Mouse (Mus musculus) forebrain, embryonic 13.5 days (tissue): ENCODE data around the gene Eif4h. TPM values are rescaled to one million over a fixed set of nuclear protein-coding genes. Genes with fewer than 3 reads are reported as not detected.
A peak's percentile ranks its signal among the peaks of the same experiment; 100 is the strongest.

ENCODE experiments used
- ATAC-seq: fragments of 200-750 bp; cut with Nextera tagmentation; 2 replicates; pipeline ENCODE4 v1.8.0; 2017
- H3K27ac ChIP-seq: fragments of 300-500 bp; sonication (generic); 2 replicates; pipeline ENCODE4 v1.5.1; 2015; ENCODE audit warnings: inconsistent platforms, mild to moderate bottlenecking, moderate library complexity
- H3K27me3 ChIP-seq: fragments of 300-500 bp; sonication (generic); 2 replicates; pipeline ENCODE4 v1.6.1; 2015; ENCODE audit warnings: mild to moderate bottlenecking, inconsistent platforms
- H3K36me3 ChIP-seq: fragments of 300-500 bp; sonication (generic); 2 replicates; pipeline ENCODE4 v1.6.1; 2015; ENCODE audit warnings: mild to moderate bottlenecking, inconsistent platforms; ENCODE audit not compliant: poor library complexity, severe bottlenecking
- H3K4me1 ChIP-seq: fragments of 300-500 bp; sonication (generic); 2 replicates; pipeline ENCODE4 v1.6.1; 2015; ENCODE audit warnings: inconsistent platforms
- H3K4me2 ChIP-seq: fragments of 300-500 bp; sonication (generic); 2 replicates; pipeline ENCODE4 v1.6.1; 2015; ENCODE audit warnings: inconsistent platforms, mild to moderate bottlenecking, moderate library complexity
- H3K4me3 ChIP-seq: fragments of 300-500 bp; sonication (generic); 2 replicates; pipeline ENCODE4 v1.5.1; 2015; ENCODE audit warnings: mild to moderate bottlenecking, inconsistent platforms
- H3K9ac ChIP-seq: fragments of 300-500 bp; sonication (generic); 2 replicates; pipeline ENCODE4 v1.6.1; 2015; ENCODE audit warnings: mild to moderate bottlenecking, inconsistent platforms
- H3K9me3 ChIP-seq: fragments of 300-500 bp; sonication (generic); replicated peaks from 2 replicates; pipeline ENCODE4 v1.6.1; 2016; ENCODE audit warnings: inconsistent platforms
- WGBS: fragments of 180-500 bp; shearing (Covaris S2); methylation state at CpG from one replicate; pipeline ENCODE4 v1.1.7; 2015; 5-methylcytosine and 5-hydroxymethylcytosine counted together
- polyA plus RNA-seq: library from polyadenylated mRNA; unstranded; fragments of >200 nt; fragmentation: Nextera tagmentation; extraction: Ambion mirVana; gene quantifications from 2 replicates; pipeline ENCODE4 v1.2.1, GENCODE M21; 2015

Gene Eif4h
- polyA plus RNA-seq, 1 experiment from 2014 or later: 402 TPM

GRCm38 (mm10) chr5:134593093-134593492 is 46.2 kb downstream of the Eif4h start:
- no peak overlapping the region for H3K4me2 ChIP-seq
- WGBS: 88% methylated on average over 9 of the region's 9 CpGs
- no peaks in the 10 kb centered on the region for H3K4me1 ChIP-seq
- no peaks in the 10 kb centered on the region for H3K9me3 ChIP-seq
- no peak overlapping the region for H3K27ac ChIP-seq
- no peak for ATAC-seq
- H3K27me3 ChIP-seq: no peaks in the 10 kb centered on the region
- H3K36me3 ChIP-seq: peaks cover 90% of the 10 kb centered on the region
- H3K9ac ChIP-seq: no peak overlapping the region
- no peak overlapping the region for H3K4me3 ChIP-seq

- Histone ChIP-seq H3K27ac (no peak overlapping the region), H3K4me1 (no peaks in the 10 kb centered on the region), H3K4me2 (no peak overlapping the region), H3K36me3 (peaks cover 88% of the 10 kb centered on the region), H3K4me3 (no peak overlapping the region), H3K27me3 (no peaks in the 10 kb centered on the region), H3K9ac (no peak overlapping the region), H3K9me3 (no peaks in the 10 kb centered on the region)
- ATAC-seq: no peak
- 92% methylated on average over 11 of the region's 11 CpGs for WGBS
These were observed 47.2 kb downstream of the Eif4h start for GRCm38 (mm10) chr5:134592026-134592581.

- H3K4me2 ChIP-seq: no peak overlapping the region
- H3K9me3 ChIP-seq: no peaks in the 10 kb centered on the region
- no peak overlapping the region for H3K9ac ChIP-seq
- peaks cover 72% of the 10 kb centered on the region for H3K36me3 ChIP-seq
- no peak for ATAC-seq
- H3K4me3 ChIP-seq: no peak overlapping the region
- H3K27me3 ChIP-seq: no peaks in the 10 kb centered on the region
- H3K27ac ChIP-seq: no peak overlapping the region
- 95% methylated on average over 3 of the region's 3 CpGs for WGBS
- no peaks in the 10 kb centered on the region for H3K4me1 ChIP-seq
These were observed 49.4 kb downstream of the Eif4h start for GRCm38 (mm10) chr5:134589900-134590299.

GRCm38 (mm10) chr5:134584798-134585197 is 54.5 kb downstream of the Eif4h start:
- H3K9ac ChIP-seq: no peak overlapping the region
- peaks cover 15% of the 10 kb centered on the region for H3K4me1 ChIP-seq
- no peaks in the 10 kb centered on the region for H3K9me3 ChIP-seq
- H3K27ac ChIP-seq: no peak overlapping the region
- peaks cover 23% of the 10 kb centered on the region for H3K36me3 ChIP-seq
- no peak overlapping the region for H3K4me2 ChIP-seq
- H3K27me3 ChIP-seq: no peaks in the 10 kb centered on the region
- 92% methylated on average over 5 of the region's 5 CpGs for WGBS
- no peak overlapping the region for H3K4me3 ChIP-seq
- no peak for ATAC-seq

GRCm38 (mm10) chr5:134583884-134584213 is 55.4 kb downstream of the Eif4h start:
- 79% methylated on average over 3 of the region's 3 CpGs for WGBS
- Histone ChIP-seq H3K4me2 (peak overlapping the region; percentile 78), H3K4me3 (peak overlapping the region; percentile 97), H3K9me3 (no peaks in the 10 kb centered on the region), H3K27ac (no peak overlapping the region), H3K36me3 (peaks cover 17% of the 10 kb centered on the region), H3K4me1 (peaks cover 15% of the 10 kb centered on the region), H3K27me3 (no peaks in the 10 kb centered on the region), H3K9ac (peak overlapping the region; percentile 87; the same call in 1 of the 2 replicates)
- ATAC-seq: no peak

GRCm38 (mm10) chr5:134583006-134583883 is 56.0 kb downstream of the Eif4h start:
- Histone ChIP-seq H3K4me2 (peak overlapping the region; percentile 78), H3K9ac (peak overlapping the region; percentile 87), H3K27me3 (no peaks in the 10 kb centered on the region), H3K4me1 (peaks cover 15% of the 10 kb centered on the region), H3K36me3 (peaks cover 14% of the 10 kb centered on the region), H3K9me3 (no peaks in the 10 kb centered on the region), H3K4me3 (peak overlapping the region; percentile 97), H3K27ac (no peak overlapping the region)
- WGBS: 31% methylated on average over 15 of the region's 15 CpGs
- ATAC-seq: no peak; the same call in 1 of the 2 replicates

GRCm38 (mm10) chr5:134582221-134582907 is 56.9 kb downstream of the Eif4h start:
- Histone ChIP-seq H3K9ac (peak overlapping the region; percentile 87), H3K4me2 (peak overlapping the region; percentile 78), H3K27me3 (no peaks in the 10 kb centered on the region), H3K4me1 (peaks cover 15% of the 10 kb centered on the region), H3K4me3 (peak overlapping the region; percentile 97), H3K27ac (no peak overlapping the region), H3K9me3 (no peaks in the 10 kb centered on the region), H3K36me3 (peaks cover 8% of the 10 kb centered on the region)
- peak; percentile 98 for ATAC-seq
- 11% methylated on average over 19 of the region's 30 CpGs for WGBS

GRCm38 (mm10) chr5:134581146-134581545 is 58.1 kb downstream of the Eif4h start, which contains the start of gene Rfc2:
TSS of gene Rfc2 (plus strand) at chr5:134581366.
- H3K36me3 ChIP-seq: no peaks in the 10 kb centered on the region
- H3K4me3 ChIP-seq: no peak within 1 kb of the TSS
- peaks cover 15% of the 10 kb centered on the region for H3K4me1 ChIP-seq
- H3K4me2 ChIP-seq: no peak within 1 kb of the TSS
- H3K9ac ChIP-seq: no peak within 1 kb of the TSS
- 90% methylated on average over 5 of the region's 5 CpGs for WGBS
- no peak within 1 kb of the TSS for H3K27ac ChIP-seq
- H3K9me3 ChIP-seq: no peaks in the 10 kb centered on the region
- no peaks in the 10 kb centered on the region for H3K27me3 ChIP-seq
- ATAC-seq: no peak

GRCm38 (mm10) chr5:134579135-134579534 is 60.2 kb downstream of the Eif4h start:
- H3K9ac ChIP-seq: no peak overlapping the region
- no peak overlapping the region for H3K4me2 ChIP-seq
- H3K36me3 ChIP-seq: no peaks in the 10 kb centered on the region
- H3K9me3 ChIP-seq: no peaks in the 10 kb centered on the region
- ATAC-seq: no peak
- 66% methylated on average over 3 of the region's 3 CpGs for WGBS
- no peak overlapping the region for H3K27ac ChIP-seq
- no peaks in the 10 kb centered on the region for H3K27me3 ChIP-seq
- H3K4me3 ChIP-seq: no peak overlapping the region
- H3K4me1 ChIP-seq: peaks cover 12% of the 10 kb centered on the region

GRCm38 (mm10) chr5:134577534-134577933 is 61.8 kb downstream of the Eif4h start:
- H3K4me3 ChIP-seq: no peak overlapping the region
- no peak for ATAC-seq
- 91% methylated on average over 7 of the region's 7 CpGs for WGBS
- H3K27ac ChIP-seq: no peak overlapping the region
- H3K9me3 ChIP-seq: no peaks in the 10 kb centered on the region
- H3K9ac ChIP-seq: no peak overlapping the region
- H3K4me1 ChIP-seq: peaks cover 4% of the 10 kb centered on the region
- no peak overlapping the region for H3K4me2 ChIP-seq
- no peaks in the 10 kb centered on the region for H3K27me3 ChIP-seq
- H3K36me3 ChIP-seq: no peaks in the 10 kb centered on the region

GRCm38 (mm10) chr5:134576517-134577220 is 62.6 kb downstream of the Eif4h start:
- no peak overlapping the region for H3K27ac ChIP-seq
- H3K9me3 ChIP-seq: no peaks in the 10 kb centered on the region
- H3K36me3 ChIP-seq: no peaks in the 10 kb centered on the region
- H3K4me1 ChIP-seq: peaks cover 11% of the 10 kb centered on the region
- ATAC-seq: no peak
- H3K9ac ChIP-seq: no peak overlapping the region
- no peak overlapping the region for H3K4me3 ChIP-seq
- H3K27me3 ChIP-seq: no peaks in the 10 kb centered on the region
- H3K4me2 ChIP-seq: no peak overlapping the region
- 81% methylated on average over 14 of the region's 14 CpGs for WGBS

GRCm38 (mm10) chr5:134575833-134576232 is 63.5 kb downstream of the Eif4h start:
- Histone ChIP-seq H3K9ac (no peak overlapping the region), H3K36me3 (no peaks in the 10 kb centered on the region), H3K4me1 (peaks cover 11% of the 10 kb centered on the region), H3K9me3 (no peaks in the 10 kb centered on the region), H3K27me3 (no peaks in the 10 kb centered on the region), H3K4me3 (no peak overlapping the region), H3K27ac (no peak overlapping the region), H3K4me2 (no peak overlapping the region)
- 94% methylated on average over 5 of the region's 5 CpGs for WGBS
- ATAC-seq: no peak
